Mouse (Mus musculus) CH12F3 (cell line): ENCODE measurements around the gene D330045A20Rik.
"Not testable (repeated sequence)": the region's sequence is repeated elsewhere in the genome, so short reads cannot be mapped to it uniquely, and the experiment has no call there.

Experiments used
- in situ Hi-C: fragments of 300-500 bp; cut with MboI; formaldehyde crosslinking; loops from 2 replicates; pipeline ENCODE4 v1.14.3; 2020; ENCODE audit warnings: low sequenced_read_pairs

D330045A20Rik gene

DNA sequence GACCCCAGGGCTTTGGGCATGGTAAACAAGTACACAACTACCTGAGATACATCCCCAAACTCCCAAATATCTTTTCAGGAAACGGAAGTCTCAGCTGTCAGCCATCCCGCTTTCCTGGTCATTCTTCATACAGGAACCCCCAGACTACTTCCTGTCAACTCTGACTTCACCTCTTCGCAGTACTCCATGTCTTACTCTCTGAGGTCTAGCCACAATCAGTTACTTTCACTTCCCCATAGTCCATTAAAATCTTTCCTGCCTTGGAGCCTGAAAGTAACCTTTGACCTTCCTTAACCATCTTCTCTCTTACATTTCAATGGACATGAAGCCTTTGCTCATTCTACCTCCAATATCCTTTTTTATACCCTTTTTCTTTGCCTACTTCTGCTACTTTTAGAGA is 89.9 kb downstream of the D330045A20Rik start:
- in situ Hi-C loops: no loop called here

GRCm38 (mm10) chrX:139578649-139579278 is 98.6 kb downstream of the D330045A20Rik start:
- in situ Hi-C loops: no loop called here

DNA sequence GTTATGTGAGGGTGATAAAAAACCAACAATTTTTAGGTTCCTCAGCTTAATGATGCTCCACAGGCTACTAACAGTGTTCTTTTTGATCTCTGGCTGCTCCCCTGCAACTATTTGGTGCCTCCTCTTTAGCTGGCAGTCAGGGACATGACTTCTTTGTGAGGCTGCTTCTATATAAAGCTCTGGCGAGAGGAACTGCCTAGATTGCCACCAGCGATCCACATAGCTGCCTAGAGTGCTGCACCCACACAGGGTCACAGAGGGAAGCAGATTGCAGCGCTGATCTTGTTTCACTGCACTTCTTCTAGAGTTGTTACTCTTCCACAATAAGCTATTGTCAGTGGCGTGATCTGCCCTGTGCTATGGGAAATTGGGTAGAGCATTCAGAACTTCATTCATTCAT is 103.4 kb downstream of the D330045A20Rik start:
- in situ Hi-C loops: no loop called here

DNA sequence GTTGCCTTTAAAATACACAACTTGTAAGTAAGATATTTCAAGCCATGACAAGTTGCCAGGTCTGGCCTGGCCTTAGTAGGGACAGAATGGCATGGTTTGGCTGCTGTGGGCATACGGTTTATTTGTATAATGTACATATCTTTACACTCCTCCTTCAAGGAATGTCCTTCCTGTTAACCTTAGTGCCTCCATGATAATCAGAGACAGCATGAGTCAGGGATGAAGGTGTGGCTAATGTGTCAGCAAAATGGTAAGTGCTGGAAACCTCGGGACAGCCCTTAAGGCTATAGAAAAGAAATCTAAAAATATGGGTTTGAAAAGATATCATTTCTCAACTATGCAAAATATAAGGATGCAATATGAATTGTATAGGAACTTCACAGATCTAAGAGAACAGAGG is 106.5 kb downstream of the D330045A20Rik start:
- in situ Hi-C loops: not testable (repeated sequence)

DNA sequence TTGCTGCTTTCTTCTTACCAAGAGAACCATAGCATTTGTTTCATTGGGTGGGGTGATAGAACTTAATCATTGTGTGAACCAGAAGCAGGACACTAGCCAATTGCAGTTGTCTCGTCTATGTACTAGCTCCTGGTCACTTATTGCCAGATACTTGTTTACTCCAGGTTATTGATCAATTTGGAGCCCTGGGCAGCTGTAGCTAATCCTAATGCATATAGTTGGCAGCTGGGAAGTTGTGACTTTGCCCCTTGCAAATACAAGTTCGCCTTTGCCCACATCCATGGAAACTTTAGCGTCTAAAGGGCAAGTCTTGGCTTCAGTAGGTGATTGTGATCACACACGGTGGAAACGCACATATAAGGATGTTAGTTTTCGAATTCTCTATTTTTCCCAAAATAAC is 116.2 kb downstream of the D330045A20Rik start:
- in situ Hi-C loops: no loop called here
